Comparison of ENCODE assay signal across 8 mouse cellular contexts in genomic region chr10:62601053-62601791, GRCm38 (mm10). TPM values are rescaled to one million over a fixed set of nuclear protein-coding genes. Genes with fewer than 3 reads are reported as not detected.
DNase-seq lines count a peak whose midpoint lies in the region; ATAC-seq and TF ChIP-seq lines count a peak whose summit lies in the region.

No protein-coding gene starts in this region.

- H3K36me3 ChIP-seq in C2C12 (ENCODE audit: control insufficient read depth, insufficient read depth) = peaks cover 45% of the 10 kb centered on the region
- H3K36me3 ChIP-seq in embryonic facial prominence, embryonic 11.5 days (replicated peaks; ENCODE audit: control insufficient read depth, insufficient read depth, low read depth, low read length) = no peaks in the 10 kb centered on the region; the same call in none of the 2 replicates
- H3K36me3 ChIP-seq in intestine, embryonic 15.5 days = peaks cover 13% of the 10 kb centered on the region; the same call in 1 of the 2 replicates

- H3K79me2 ChIP-seq in C2C12 (ENCODE audit: control insufficient read depth, insufficient read depth) = peaks cover 66% of the 10 kb centered on the region

- 12% methylated on average over 20 of the region's 20 CpGs for WGBS in embryonic facial prominence, embryonic 11.5 days
- WGBS in intestine, embryonic 15.5 days = 10% methylated on average over 20 of the region's 20 CpGs

- no peaks in the 10 kb centered on the region for H3K27me3 ChIP-seq in C2C12 (ENCODE audit: control insufficient read depth, insufficient read depth, insufficient read length)
- H3K27me3 ChIP-seq in embryonic facial prominence, embryonic 11.5 days (ENCODE audit: control insufficient read depth, insufficient read depth, low read length) = no peaks in the 10 kb centered on the region
- no peaks in the 10 kb centered on the region for H3K27me3 ChIP-seq in intestine, embryonic 15.5 days (replicated peaks)

- no peak for TF ChIP-seq CTCF in gastrocnemius, adult 2 months (IDR thresholded peaks at IDR 0.05)
- TF ChIP-seq CTCF in C2C12 (IDR thresholded peaks at IDR 0.05; ENCODE audit: control insufficient read depth, insufficient read depth, insufficient read length) = no peak

- H3K4me2 ChIP-seq in embryonic facial prominence, embryonic 11.5 days (ENCODE audit: low read depth, low read length) = peak overlapping the region; percentile 91
- H3K4me2 ChIP-seq in intestine, embryonic 15.5 days (replicated peaks) = peak overlapping the region; percentile 80

- peak overlapping the region; percentile 87 for H3K9ac ChIP-seq in embryonic facial prominence, embryonic 11.5 days (replicated peaks; ENCODE audit: low read length)
- peak overlapping the region; percentile 82 for H3K9ac ChIP-seq in intestine, embryonic 15.5 days

- intact Hi-C loops in gastrocnemius, adult 2 months (cut with DNase I) = no loop called here

- H3K4me1 ChIP-seq in embryonic facial prominence, embryonic 11.5 days (ENCODE audit: control insufficient read depth, insufficient read depth, low read length) = no peaks in the 10 kb centered on the region
- no peaks in the 10 kb centered on the region for H3K4me1 ChIP-seq in intestine, embryonic 15.5 days (replicated peaks)

- no peaks in the 10 kb centered on the region for H3K9me3 ChIP-seq in embryonic facial prominence, embryonic 11.5 days (replicated peaks; ENCODE audit: control insufficient read depth, low read length)
- no peaks in the 10 kb centered on the region for H3K9me3 ChIP-seq in intestine, embryonic 15.5 days

- peak overlapping the region; percentile 83 for H3K4me3 ChIP-seq in gastrocnemius, adult 2 months
- peak overlapping the region; percentile 98 for H3K4me3 ChIP-seq in C2C12 (ENCODE audit: insufficient read depth, poor library complexity, severe bottlenecking)
- peak overlapping the region; percentile 91 for H3K4me3 ChIP-seq in embryonic facial prominence, embryonic 11.5 days (ENCODE audit: low read depth, low read length)
- H3K4me3 ChIP-seq in intestine, embryonic 15.5 days (replicated peaks) = peak overlapping the region; percentile 99

- H3K79me3 ChIP-seq in C2C12 (ENCODE audit: low read depth) = peaks cover 57% of the 10 kb centered on the region

- peak overlapping the region; percentile 76 for H3ac ChIP-seq in C2C12 (ENCODE audit: control insufficient read depth, insufficient read length, low read depth)

- no peak for DNase-seq in gastrocnemius, adult 2 months
- DNase-seq in gastrocnemius, postnatal 10 days = no peak
- DNase-seq in embryonic facial prominence, embryonic 11.5 days (ENCODE audit: low spot score) = peak; percentile 4
- peak; percentile 26 for DNase-seq in neural tube, embryonic 10.5 days (ENCODE audit: extremely low spot score, low spot score)
- DNase-seq in ovary, postnatal 10 days (ENCODE audit: low spot score) = no peak
- no peak for DNase-seq in spleen, postnatal 4 days (ENCODE audit: low spot score in 2 of 2)

- peak overlapping the region; percentile 86 for H3K27ac ChIP-seq in gastrocnemius, adult 2 months
- H3K27ac ChIP-seq in embryonic facial prominence, embryonic 11.5 days (replicated peaks; ENCODE audit: low read depth, low read length) = no peak overlapping the region
- H3K27ac ChIP-seq in intestine, embryonic 15.5 days = no peak overlapping the region

- no peak for ATAC-seq in embryonic facial prominence, embryonic 11.5 days (replicated peaks; ENCODE audit: insufficient number of reproducible peaks, low FRiP score, low TSS enrichment, low read depth)
- ATAC-seq in intestine, embryonic 15.5 days = no peak

TF ChIP-seq in C2C12, 6 proteins besides CTCF, POLR2A, EP300 and RAD21:
- TF ChIP-seq MAX (IDR thresholded peaks at IDR 0.05) (peak; percentile 12), MYOG (IDR thresholded peaks at IDR 0.05; ENCODE audit: control insufficient read depth, extremely low read depth, insufficient read length) (no peak)

RNA-seq across cellular contexts. Expression of gene Ddx21, which starts 0.9 kb away (rescaled TPM):
- total RNA-seq in gastrocnemius, adult 2 months (2021) = 10 to 100 TPM; 31.3 to 34.7 TPM
- total RNA-seq in gastrocnemius, postnatal 10 days (2021) = 10 to 100 TPM; 32.1 to 37.8 TPM
- polyA plus RNA-seq in C2C12 (2012; fragmentation: generic; extraction: Trizol) = 55.3 TPM
- 38.6 and 40.8 TPM in 2 replicates for polyA plus RNA-seq in embryonic facial prominence, embryonic 11.5 days (2014; fragmentation: Nextera tagmentation; extraction: Ambion mirVana)
- polyA plus RNA-seq in intestine, embryonic 15.5 days (2015; fragmentation: Nextera tagmentation; extraction: Ambion mirVana) = 21.6 and 22.1 TPM in 2 replicates

RNA-seq across cellular contexts. Expression of gene Kif1bp, which starts 23.0 kb away (rescaled TPM):
- total RNA-seq in gastrocnemius, adult 2 months (2021) = 10 to 100 TPM; 29.4 to 30.5 TPM
- total RNA-seq in gastrocnemius, postnatal 10 days (2021) = 10 to 100 TPM; 20.9 to 23.5 TPM
- polyA plus RNA-seq in C2C12 (2012; fragmentation: generic; extraction: Trizol) = 21.5 TPM
- polyA plus RNA-seq in embryonic facial prominence, embryonic 11.5 days (2014; fragmentation: Nextera tagmentation; extraction: Ambion mirVana) = 48.5 and 50.7 TPM in 2 replicates
- polyA plus RNA-seq in intestine, embryonic 15.5 days (2015; fragmentation: Nextera tagmentation; extraction: Ambion mirVana) = 29.7 and 30.2 TPM in 2 replicates

RNA-seq across cellular contexts. Expression of gene Ddx50, which starts 49.8 kb away (rescaled TPM):
- total RNA-seq in gastrocnemius, adult 2 months (2021) = 10 to 100 TPM; 47.9 to 50.7 TPM
- 10 to 100 TPM; 69.5 to 75.6 TPM for total RNA-seq in gastrocnemius, postnatal 10 days (2021)
- polyA plus RNA-seq in C2C12 (2012; fragmentation: generic; extraction: Trizol) = 19.4 TPM
- 167 and 187 TPM in 2 replicates for polyA plus RNA-seq in embryonic facial prominence, embryonic 11.5 days (2014; fragmentation: Nextera tagmentation; extraction: Ambion mirVana)
- 99.8 and 112 TPM in 2 replicates for polyA plus RNA-seq in intestine, embryonic 15.5 days (2015; fragmentation: Nextera tagmentation; extraction: Ambion mirVana)

Comparison
In these comparisons a context has a peak if more than half of its experiments do, and no peak if none do; other contexts are left out.
1. DNase-seq: peak in embryonic facial prominence, embryonic 11.5 days (single experiment) and neural tube, embryonic 10.5 days (single experiment); none in gastrocnemius, adult 2 months (single experiment), gastrocnemius, postnatal 10 days (single experiment), ovary, postnatal 10 days (single experiment) and spleen, postnatal 4 days (0 of 2).
2. Peak in every context shown above with its lines, with median percentiles within 50 percentile points of each other: H3K4me3 ChIP-seq.